Mouse (Mus musculus): ENCODE measurements at regions not wholly inside any gene's neighbourhood (a gene's known extent, or its start where the extent isn't known, plus 50 kb on each side); places are given as distances from the start of the nearest gene placed in this dataset.

GRCm38 (mm10) chr17:10079853-10080650 lies 239.6 kb downstream of the Qk start:
- no peak for ATAC-seq (replicated peaks; ENCODE audit: poor library complexity)

GRCm38 (mm10) chr17:10078536-10079319 lies 240.9 kb downstream of the Qk start:
- ATAC-seq (replicated peaks; ENCODE audit: poor library complexity) = no peak

GRCm38 (mm10) chr17:10073301-10073700 lies 246.4 kb downstream of the Qk start:
- no peak for ATAC-seq (replicated peaks; ENCODE audit: poor library complexity)

- ATAC-seq (replicated peaks; ENCODE audit: poor library complexity) = no peak
Measured at GRCm38 (mm10) chr17:10069251-10069650, 250.4 kb downstream of the Qk start.

GRCm38 (mm10) chr17:10065131-10065530 lies 254.5 kb downstream of the Qk start:
- ATAC-seq (replicated peaks; ENCODE audit: poor library complexity) = no peak

GRCm38 (mm10) chr17:10062546-10063100 lies 257.0 kb downstream of the Qk start:
- ATAC-seq (replicated peaks; ENCODE audit: poor library complexity) = no peak

- ATAC-seq (replicated peaks; ENCODE audit: poor library complexity) = no peak
Measured at GRCm38 (mm10) chr17:10057736-10058135, 261.9 kb downstream of the Qk start.

- ATAC-seq (replicated peaks; ENCODE audit: poor library complexity) = no peak
Measured at GRCm38 (mm10) chr17:10056096-10056495, 263.6 kb downstream of the Qk start.

- ATAC-seq (replicated peaks; ENCODE audit: poor library complexity) = no peak
Measured at GRCm38 (mm10) chr17:10054375-10054774, 265.3 kb downstream of the Qk start.

GRCm38 (mm10) chr17:10044336-10044735 lies 275.3 kb downstream of the Qk start:
- ATAC-seq (replicated peaks; ENCODE audit: poor library complexity) = no peak

GRCm38 (mm10) chr17:10042042-10042652 lies 277.5 kb downstream of the Qk start:
- no peak for ATAC-seq (replicated peaks; ENCODE audit: poor library complexity)

- peak; percentile 71 for ATAC-seq (replicated peaks; ENCODE audit: poor library complexity)
Measured at GRCm38 (mm10) chr17:10040951-10041359, 278.7 kb downstream of the Qk start.

- ATAC-seq (replicated peaks; ENCODE audit: poor library complexity) = no peak
Measured at GRCm38 (mm10) chr17:10040375-10040774, 279.3 kb downstream of the Qk start.

- ATAC-seq (replicated peaks; ENCODE audit: poor library complexity) = no peak
Measured at GRCm38 (mm10) chr17:10037799-10038445, 281.7 kb downstream of the Qk start.

- ATAC-seq (replicated peaks; ENCODE audit: poor library complexity) = no peak
Measured at GRCm38 (mm10) chr17:10033510-10033909, 286.1 kb downstream of the Qk start.

GRCm38 (mm10) chr17:10031033-10031432 lies 288.6 kb downstream of the Qk start:
- no peak for ATAC-seq (replicated peaks; ENCODE audit: poor library complexity)

GRCm38 (mm10) chr17:10026770-10027169 lies 292.9 kb downstream of the Qk start:
- ATAC-seq (replicated peaks; ENCODE audit: poor library complexity) = no peak

- no peak for ATAC-seq (replicated peaks; ENCODE audit: poor library complexity)
Measured at GRCm38 (mm10) chr17:10025212-10025611, 294.4 kb downstream of the Qk start.

- no peak for ATAC-seq (replicated peaks; ENCODE audit: poor library complexity)
Measured at GRCm38 (mm10) chr17:10024323-10024722, 295.3 kb downstream of the Qk start.

GRCm38 (mm10) chr17:10012161-10012560 lies 307.5 kb downstream of the Qk start:
- no peak for ATAC-seq (replicated peaks; ENCODE audit: poor library complexity)

GRCm38 (mm10) chr17:10011728-10012127 lies 307.9 kb downstream of the Qk start:
- no peak for ATAC-seq (replicated peaks; ENCODE audit: poor library complexity)

All from megakaryocyte progenitor cell, adult 5-6 weeks (primary cell).